Mouse (Mus musculus): ENCODE measurements around the gene Nell1. TPM values are rescaled to one million over a fixed set of nuclear protein-coding genes. Genes with fewer than 3 reads are reported as not detected.

Nell1 gene
- polyA plus RNA-seq, 1 experiment, result 0.52 TPM

- Histone ChIP-seq H3K36me3 (ENCODE audit: control insufficient read depth, insufficient read depth, low read length, poor library complexity, severe bottlenecking) (no peaks in the 10 kb centered on the region), H3K27ac (ENCODE audit: insufficient read depth, low read length) (no peak overlapping the region), H3K9me3 (replicated peaks; ENCODE audit: control insufficient read depth, insufficient read depth, low read length, poor library complexity, severe bottlenecking) (no peaks in the 10 kb centered on the region), H3K4me1 (ENCODE audit: control insufficient read depth, insufficient read depth, low read length) (no peaks in the 10 kb centered on the region), H3K4me3 (ENCODE audit: low read depth, low read length) (no peak overlapping the region), H3K9ac (ENCODE audit: low read depth, poor library complexity, severe bottlenecking) (no peak overlapping the region), H3K27me3 (ENCODE audit: control insufficient read depth, insufficient read depth, low read length, poor library complexity, severe bottlenecking) (no peaks in the 10 kb centered on the region)
- no peak for TF ChIP-seq POLR2A (IDR thresholded peaks at IDR 0.05; ENCODE audit: insufficient read depth, low read length)
- no peak for TF ChIP-seq EP300 (IDR thresholded peaks at IDR 0.05; ENCODE audit: insufficient read depth, low read depth, low read length)
- TF ChIP-seq CTCF (IDR thresholded peaks at IDR 0.05; ENCODE audit: low read depth, low read length), result no peak
Measured at GRCm38 (mm10) chr7:50516681-50517080, 542.0 kb downstream of the Nell1 start.

- no peak overlapping the region for H3K4me3 ChIP-seq (ENCODE audit: low read depth, low read length)
- no peaks in the 10 kb centered on the region; the same call in 1 of the 2 replicates for H3K9me3 ChIP-seq (replicated peaks; ENCODE audit: control insufficient read depth, insufficient read depth, low read length, poor library complexity, severe bottlenecking)
- peaks cover 2% of the 10 kb centered on the region for H3K4me1 ChIP-seq (ENCODE audit: control insufficient read depth, insufficient read depth, low read length)
- no peaks in the 10 kb centered on the region for H3K27me3 ChIP-seq (ENCODE audit: control insufficient read depth, insufficient read depth, low read length, poor library complexity, severe bottlenecking)
- no peaks in the 10 kb centered on the region for H3K36me3 ChIP-seq (ENCODE audit: control insufficient read depth, insufficient read depth, low read length, poor library complexity, severe bottlenecking)
- H3K27ac ChIP-seq (ENCODE audit: insufficient read depth, low read length), result no peak overlapping the region
- no peak overlapping the region for H3K9ac ChIP-seq (ENCODE audit: low read depth, poor library complexity, severe bottlenecking)
- no peak for TF ChIP-seq POLR2A (IDR thresholded peaks at IDR 0.05; ENCODE audit: insufficient read depth, low read length)
- no peak for TF ChIP-seq EP300 (IDR thresholded peaks at IDR 0.05; ENCODE audit: insufficient read depth, low read depth, low read length)
- TF ChIP-seq CTCF (IDR thresholded peaks at IDR 0.05; ENCODE audit: low read depth, low read length), result no peak
Measured at GRCm38 (mm10) chr7:50543373-50543772, 568.7 kb downstream of the Nell1 start.

- no peaks in the 10 kb centered on the region for H3K4me1 ChIP-seq (ENCODE audit: control insufficient read depth, insufficient read depth, low read length)
- no peak overlapping the region for H3K27ac ChIP-seq (ENCODE audit: insufficient read depth, low read length)
- TF ChIP-seq POLR2A (IDR thresholded peaks at IDR 0.05; ENCODE audit: insufficient read depth, low read length) (no peak), CTCF (IDR thresholded peaks at IDR 0.05; ENCODE audit: low read depth, low read length) (no peak), EP300 (IDR thresholded peaks at IDR 0.05; ENCODE audit: insufficient read depth, low read depth, low read length) (no peak)
- no peaks in the 10 kb centered on the region; the same call in 1 of the 2 replicates for H3K27me3 ChIP-seq (ENCODE audit: control insufficient read depth, insufficient read depth, low read length, poor library complexity, severe bottlenecking)
- no peak overlapping the region for H3K4me3 ChIP-seq (ENCODE audit: low read depth, low read length)
- no peaks in the 10 kb centered on the region for H3K36me3 ChIP-seq (ENCODE audit: control insufficient read depth, insufficient read depth, low read length, poor library complexity, severe bottlenecking)
- no peak overlapping the region for H3K9ac ChIP-seq (ENCODE audit: low read depth, poor library complexity, severe bottlenecking)
- no peaks in the 10 kb centered on the region for H3K9me3 ChIP-seq (replicated peaks; ENCODE audit: control insufficient read depth, insufficient read depth, low read length, poor library complexity, severe bottlenecking)
Measured at GRCm38 (mm10) chr7:50549572-50549971, 574.9 kb downstream of the Nell1 start.

GRCm38 (mm10) chr7:50551426-50551825 lies 576.8 kb downstream of the Nell1 start:
- TF ChIP-seq EP300 (IDR thresholded peaks at IDR 0.05; ENCODE audit: insufficient read depth, low read depth, low read length) (no peak), CTCF (IDR thresholded peaks at IDR 0.05; ENCODE audit: low read depth, low read length) (no peak)
- Histone ChIP-seq H3K9ac (ENCODE audit: low read depth, poor library complexity, severe bottlenecking) (no peak overlapping the region), H3K27ac (ENCODE audit: insufficient read depth, low read length) (no peak overlapping the region), H3K4me3 (ENCODE audit: low read depth, low read length) (no peak overlapping the region), H3K9me3 (replicated peaks; ENCODE audit: control insufficient read depth, insufficient read depth, low read length, poor library complexity, severe bottlenecking) (no peaks in the 10 kb centered on the region), H3K36me3 (ENCODE audit: control insufficient read depth, insufficient read depth, low read length, poor library complexity, severe bottlenecking) (no peaks in the 10 kb centered on the region), H3K27me3 (ENCODE audit: control insufficient read depth, insufficient read depth, low read length, poor library complexity, severe bottlenecking) (no peaks in the 10 kb centered on the region; the same call in 1 of the 2 replicates), H3K4me1 (ENCODE audit: control insufficient read depth, insufficient read depth, low read length) (no peaks in the 10 kb centered on the region)

- Histone ChIP-seq H3K9ac (ENCODE audit: low read depth, poor library complexity, severe bottlenecking) (no peak overlapping the region), H3K27me3 (ENCODE audit: control insufficient read depth, insufficient read depth, low read length, poor library complexity, severe bottlenecking) (no peaks in the 10 kb centered on the region), H3K36me3 (ENCODE audit: control insufficient read depth, insufficient read depth, low read length, poor library complexity, severe bottlenecking) (no peaks in the 10 kb centered on the region), H3K4me1 (ENCODE audit: control insufficient read depth, insufficient read depth, low read length) (no peaks in the 10 kb centered on the region), H3K9me3 (replicated peaks; ENCODE audit: control insufficient read depth, insufficient read depth, low read length, poor library complexity, severe bottlenecking) (no peaks in the 10 kb centered on the region), H3K27ac (ENCODE audit: insufficient read depth, low read length) (no peak overlapping the region), H3K4me3 (ENCODE audit: low read depth, low read length) (no peak overlapping the region)
- no peak for TF ChIP-seq EP300 (IDR thresholded peaks at IDR 0.05; ENCODE audit: insufficient read depth, low read depth, low read length)
- no peak for TF ChIP-seq CTCF (IDR thresholded peaks at IDR 0.05; ENCODE audit: low read depth, low read length)
- no peak for TF ChIP-seq POLR2A (IDR thresholded peaks at IDR 0.05; ENCODE audit: insufficient read depth, low read length)
Measured at GRCm38 (mm10) chr7:50562708-50563107, 588.0 kb downstream of the Nell1 start.

GRCm38 (mm10) chr7:50573841-50574240 lies 599.2 kb downstream of the Nell1 start:
- H3K9ac ChIP-seq (ENCODE audit: low read depth, poor library complexity, severe bottlenecking), result no peak overlapping the region
- H3K4me1 ChIP-seq (ENCODE audit: control insufficient read depth, insufficient read depth, low read length), result no peaks in the 10 kb centered on the region
- H3K27ac ChIP-seq (ENCODE audit: insufficient read depth, low read length), result no peak overlapping the region
- no peaks in the 10 kb centered on the region for H3K36me3 ChIP-seq (ENCODE audit: control insufficient read depth, insufficient read depth, low read length, poor library complexity, severe bottlenecking)
- H3K9me3 ChIP-seq (replicated peaks; ENCODE audit: control insufficient read depth, insufficient read depth, low read length, poor library complexity, severe bottlenecking), result no peaks in the 10 kb centered on the region
- peaks cover under 1% of the 10 kb centered on the region for H3K27me3 ChIP-seq (ENCODE audit: control insufficient read depth, insufficient read depth, low read length, poor library complexity, severe bottlenecking)
- no peak overlapping the region for H3K4me3 ChIP-seq (ENCODE audit: low read depth, low read length)
- TF ChIP-seq POLR2A (IDR thresholded peaks at IDR 0.05; ENCODE audit: insufficient read depth, low read length), result no peak
- TF ChIP-seq EP300 (IDR thresholded peaks at IDR 0.05; ENCODE audit: insufficient read depth, low read depth, low read length), result no peak
- no peak for TF ChIP-seq CTCF (IDR thresholded peaks at IDR 0.05; ENCODE audit: low read depth, low read length)
